Mouse (Mus musculus) myocyte (in vitro differentiated cells): ENCODE results near the gene Kctd5. TPM values are rescaled to one million over a fixed set of nuclear protein-coding genes. Genes with fewer than 3 reads are reported as not detected.

Experiments used
- H3K27me3 ChIP-seq: one replicate; pipeline ENCODE4 v1.6.1; 2011; ENCODE audit not compliant: control insufficient read depth, insufficient read depth, insufficient read length
- H3K36me3 ChIP-seq: one replicate; pipeline ENCODE4 v1.6.1; 2011; ENCODE audit not compliant: control insufficient read depth, insufficient read depth
- H3K4me2 ChIP-seq: one replicate; pipeline ENCODE4 v1.6.1; 2011; ENCODE audit warnings: low read depth, control low read depth
- H3K4me3 ChIP-seq: one replicate; pipeline ENCODE4 v1.5.1; 2011; ENCODE audit warnings: mild to moderate bottlenecking, control low read depth, moderate library complexity
- H3K79me2 ChIP-seq: one replicate; pipeline ENCODE4 v1.6.1; 2011; ENCODE audit not compliant: control insufficient read depth, insufficient read depth
- H3ac ChIP-seq: one replicate; pipeline ENCODE4 v1.6.1; 2011; ENCODE audit not compliant: control insufficient read depth, insufficient read length
- CEBPB ChIP-seq: IDR thresholded peaks from 2 replicates; pipeline ENCODE4 v1.6.1; 2011; ENCODE audit warnings: mild to moderate bottlenecking, moderate library complexity; ENCODE audit not compliant: poor library complexity, insufficient read depth, severe bottlenecking
- E2F4 ChIP-seq: IDR thresholded peaks from one replicate; pipeline ENCODE4 v1.6.1; 2011; ENCODE audit warnings: mild to moderate bottlenecking, control low read depth, moderate library complexity; ENCODE audit not compliant: insufficient read depth
- MAX ChIP-seq: IDR thresholded peaks from one replicate; pipeline ENCODE4 v1.6.1; 2011; ENCODE audit warnings: low read depth, mild to moderate bottlenecking, control low read depth
- MYOD1 ChIP-seq, 3 experiments: IDR thresholded peaks; one replicate each; pipeline ENCODE4 v1.6.1; 2011; ENCODE audit warnings: control low read depth in 2 of 3, low read depth in 2 of 3, mild to moderate bottlenecking in 2 of 3, moderate library complexity in 1 of 3; ENCODE audit not compliant: insufficient read length in 2 of 3, control insufficient read depth in 1 of 3
- MYOG ChIP-seq, 3 experiments: IDR thresholded peaks; one replicate each; pipeline ENCODE4 v1.6.1; 2011; ENCODE audit warnings: control low read depth in 2 of 3, low read depth in 2 of 3, mild to moderate bottlenecking in 2 of 3; ENCODE audit not compliant: insufficient read length in 2 of 3, control insufficient read depth in 1 of 3, insufficient read depth in 1 of 3
- POLR2A ChIP-seq: IDR thresholded peaks from one replicate; pipeline ENCODE4 v1.6.1; 2011; ENCODE audit warnings: low read depth, mild to moderate bottlenecking, control low read depth, moderate library complexity; ENCODE audit not compliant: insufficient read length
- POLR2AphosphoS2 ChIP-seq: IDR thresholded peaks from one replicate; pipeline ENCODE4 v1.6.1; 2011; ENCODE audit warnings: low read depth, control low read depth; ENCODE audit not compliant: insufficient read length
- REST ChIP-seq: IDR thresholded peaks from one replicate; pipeline ENCODE4 v1.6.1; 2011; ENCODE audit warnings: mild to moderate bottlenecking, control low read depth, moderate library complexity; ENCODE audit not compliant: insufficient read depth, insufficient read length
- SRF ChIP-seq: IDR thresholded peaks from one replicate; pipeline ENCODE4 v1.6.1; 2011; ENCODE audit warnings: low read depth; ENCODE audit not compliant: control insufficient read depth, insufficient read length
- TCF12 ChIP-seq: IDR thresholded peaks from one replicate; pipeline ENCODE4 v1.6.1; 2011; ENCODE audit warnings: mild to moderate bottlenecking, control low read depth; ENCODE audit not compliant: poor library complexity, insufficient read depth, severe bottlenecking
- TCF3 ChIP-seq: IDR thresholded peaks from one replicate; pipeline ENCODE4 v1.6.1; 2011; ENCODE audit warnings: low read depth, control low read depth; ENCODE audit not compliant: insufficient read length
- USF1 ChIP-seq: IDR thresholded peaks from one replicate; pipeline ENCODE4 v1.6.1; 2011; ENCODE audit warnings: low read depth, mild to moderate bottlenecking, control low read depth, moderate library complexity
- polyA plus RNA-seq: library from polyadenylated mRNA; unstranded; fragments of >200 nt; fragmentation: generic; extraction: Trizol; gene quantifications from one replicate; pipeline ENCODE4 v1.2.1, GENCODE M21; 2012; ENCODE audit warnings: missing spikeins

The Kctd5 gene
- 41.5 TPM for polyA plus RNA-seq

DNA sequence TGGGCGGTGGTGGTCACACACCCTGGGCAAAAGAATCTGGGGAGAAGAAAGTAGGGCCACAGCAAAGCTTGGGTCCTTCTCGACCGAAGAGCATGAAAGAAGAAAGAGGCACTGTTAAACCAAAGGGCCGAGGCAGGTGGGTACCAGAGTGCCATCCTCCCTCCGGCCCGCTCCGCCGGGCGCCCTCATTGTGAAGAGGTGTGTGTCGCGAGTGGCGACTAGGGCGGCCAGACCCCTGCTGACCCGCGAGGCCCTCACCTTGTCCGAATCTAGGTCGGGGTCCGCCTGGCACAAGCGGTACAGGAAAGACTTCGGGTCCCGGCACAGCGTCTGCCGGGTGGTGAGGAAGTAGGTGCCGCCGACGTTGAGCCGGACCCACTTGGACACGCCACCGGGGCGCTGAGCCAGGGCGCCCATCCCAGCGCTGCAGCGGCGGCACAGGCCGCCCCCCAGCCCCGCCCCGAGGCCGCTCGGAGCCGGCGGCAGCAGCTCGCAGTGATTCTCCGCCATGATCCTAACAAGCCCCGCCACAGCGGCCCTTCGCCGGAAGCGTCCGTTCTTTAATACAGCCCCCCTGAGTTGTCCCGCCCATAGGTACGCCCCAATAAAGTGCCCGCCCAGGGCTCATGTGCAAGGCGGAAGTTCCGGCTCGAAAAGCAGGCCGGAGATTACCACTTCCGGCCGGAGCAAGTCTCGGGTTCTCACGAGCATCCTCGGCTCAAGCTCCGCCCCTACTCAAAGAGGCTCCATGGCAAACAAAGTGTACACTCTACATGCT lies at the start of gene Kctd5:
TSS of gene Kctd5 (minus strand) at position 567 of the 778 bp plus-strand sequence.
- Histone ChIP-seq H3K79me2 (peaks cover 50% of the 10 kb centered on the region), H3ac (peak within 1 kb of the TSS; percentile 89), H3K36me3 (peaks cover 14% of the 10 kb centered on the region), H3K4me2 (peak within 1 kb of the TSS; percentile 82), H3K4me3 (peak within 1 kb of the TSS; percentile 71), H3K27me3 (no peaks in the 10 kb centered on the region)
- TF ChIP-seq REST (no peak), MYOD1 (IDR thresholded peaks at IDR 0.05; ENCODE audit: control insufficient read depth in 1 of 3, insufficient read length in 2 of 3, low read depth in 2 of 3) (peak in 1 of 3 experiments; percentile 6), USF1 (peak; percentile 27), POLR2AphosphoS2 (peak; percentile 92), POLR2A (peak; percentile 78), SRF (peak; percentile 61), E2F4 (no peak), MYOG (IDR thresholded peaks at IDR 0.05; ENCODE audit: control insufficient read depth in 1 of 3, insufficient read depth in 1 of 3, insufficient read length in 2 of 3, low read depth in 2 of 3) (peak in 1 of 3 experiments; percentile 21), TCF12 (no peak), MAX (no peak), TCF3 (no peak), CEBPB (no peak)

DNA sequence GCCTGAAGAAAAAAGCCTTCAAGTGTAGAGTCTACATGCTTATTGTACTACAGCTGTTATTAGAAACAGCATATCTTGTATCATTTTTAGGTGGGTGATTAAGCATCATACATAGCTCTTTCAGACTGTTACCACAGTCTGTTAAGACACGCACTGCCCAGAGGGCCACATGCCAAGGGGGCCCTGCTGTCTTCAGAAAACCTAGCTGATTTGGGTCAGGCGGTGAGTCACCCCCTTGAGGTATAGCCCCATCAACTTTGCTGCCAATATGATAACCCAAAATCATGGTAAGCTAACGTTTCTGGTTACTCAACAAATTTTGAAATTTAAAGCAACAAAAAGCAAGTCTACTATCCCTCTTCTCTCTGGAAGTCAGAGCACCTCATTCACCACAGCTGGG lies 46.2 kb upstream of the Kctd5 start:
- H3ac ChIP-seq: no peak overlapping the region

DNA sequence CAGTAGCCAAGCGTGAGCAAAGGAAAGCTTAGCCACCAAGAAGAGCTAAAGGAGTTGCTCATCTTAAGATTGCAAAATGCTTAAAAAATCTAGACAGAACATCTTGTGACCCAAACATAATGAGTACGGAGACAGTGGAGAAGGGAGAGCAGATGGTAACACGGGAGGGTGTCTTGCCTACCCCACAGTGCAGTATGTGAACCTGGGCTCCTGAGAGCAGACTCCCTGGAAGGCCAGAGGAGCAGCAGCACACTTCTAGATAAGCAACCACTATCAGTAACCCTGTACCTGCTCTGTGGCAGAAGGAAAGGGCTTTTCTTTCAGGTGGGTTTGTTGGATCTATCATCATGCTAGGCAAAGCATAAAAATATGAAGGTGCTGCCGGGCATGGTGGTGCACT lies 39.7 kb upstream of the Kctd5 start:
- TF ChIP-seq SRF (no peak), E2F4 (no peak), POLR2AphosphoS2 (no peak), TCF3 (no peak), MAX (no peak), CEBPB (no peak), TCF12 (no peak)
- Histone ChIP-seq H3K27me3 (no peaks in the 10 kb centered on the region), H3K4me3 (no peak overlapping the region), H3ac (no peak overlapping the region), H3K79me2 (peaks cover 52% of the 10 kb centered on the region), H3K36me3 (no peaks in the 10 kb centered on the region), H3K4me2 (no peak overlapping the region)

More for the DNA sequence above, 46.2 kb upstream of the Kctd5 start:
- Histone ChIP-seq H3K4me3 (no peak overlapping the region), H3K4me2 (peak overlapping the region; percentile 43), H3K36me3 (no peaks in the 10 kb centered on the region), H3K27me3 (no peaks in the 10 kb centered on the region), H3K79me2 (peaks cover 80% of the 10 kb centered on the region)
- TF ChIP-seq CEBPB (peak; percentile 49; the same call in 1 of the 2 replicates), SRF (no peak), MYOD1 (IDR thresholded peaks at IDR 0.05; ENCODE audit: control insufficient read depth in 1 of 3, insufficient read length in 2 of 3, low read depth in 2 of 3) (no peak), USF1 (no peak), E2F4 (no peak), MYOG (IDR thresholded peaks at IDR 0.05; ENCODE audit: control insufficient read depth in 1 of 3, insufficient read depth in 1 of 3, insufficient read length in 2 of 3, low read depth in 2 of 3) (no peak)

DNA sequence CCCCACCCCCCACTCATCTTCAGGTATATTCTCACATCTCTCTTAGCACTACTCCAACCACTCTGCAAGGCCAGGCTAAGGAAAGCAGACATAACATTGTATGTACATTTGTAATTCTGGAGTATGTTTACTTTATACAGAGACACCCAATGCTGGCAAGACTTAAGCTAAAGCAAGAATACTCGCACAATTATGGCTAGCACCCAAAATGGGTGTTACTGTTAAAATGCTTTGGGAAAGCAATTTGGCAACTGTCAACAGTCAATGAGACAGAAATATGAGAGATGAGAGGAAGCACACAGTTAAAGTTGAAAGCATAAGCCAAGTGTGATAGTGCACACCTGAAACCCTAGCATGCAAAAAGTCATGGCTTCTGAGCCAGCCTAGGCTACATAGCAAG lies 38.0 kb upstream of the Kctd5 start:
- Histone ChIP-seq H3K27me3 (no peaks in the 10 kb centered on the region), H3K36me3 (peaks cover 3% of the 10 kb centered on the region), H3ac (no peak overlapping the region), H3K79me2 (peaks cover 36% of the 10 kb centered on the region), H3K4me3 (no peak overlapping the region), H3K4me2 (no peak overlapping the region)
- TF ChIP-seq TCF12 (no peak), TCF3 (no peak), POLR2A (no peak), E2F4 (no peak), SRF (no peak), REST (no peak), MYOG (IDR thresholded peaks at IDR 0.05; ENCODE audit: control insufficient read depth in 1 of 3, insufficient read depth in 1 of 3, insufficient read length in 2 of 3, low read depth in 2 of 3) (no peak), POLR2AphosphoS2 (no peak), CEBPB (no peak)

DNA sequence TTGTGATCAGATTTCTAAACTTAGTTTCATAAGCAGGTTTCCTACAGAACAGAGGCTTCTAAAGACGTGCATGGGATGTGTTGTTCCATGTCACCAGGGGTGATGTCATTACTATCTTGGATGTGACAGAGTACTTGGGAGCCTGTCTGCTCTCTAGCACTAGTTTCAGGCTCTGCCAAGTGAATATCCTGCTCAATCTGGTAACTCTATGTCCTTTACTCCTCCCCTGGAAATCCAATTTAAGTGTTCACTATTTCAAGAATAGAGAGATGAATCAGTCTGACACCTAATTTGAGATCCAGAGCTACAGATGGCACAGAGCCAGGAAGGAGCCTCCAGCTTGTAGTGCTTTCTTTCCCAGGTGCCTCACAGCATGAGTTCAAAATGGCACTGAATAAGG lies 35.6 kb upstream of the Kctd5 start:
- Histone ChIP-seq H3K4me3 (no peak overlapping the region), H3K79me2 (peaks cover 15% of the 10 kb centered on the region), H3K4me2 (no peak overlapping the region), H3K27me3 (no peaks in the 10 kb centered on the region), H3K36me3 (peaks cover 3% of the 10 kb centered on the region), H3ac (no peak overlapping the region)
- no peak for TF ChIP-seq MAX
- TF ChIP-seq TCF12: no peak
- TF ChIP-seq MYOD1 (IDR thresholded peaks at IDR 0.05; ENCODE audit: control insufficient read depth in 1 of 3, insufficient read length in 2 of 3, low read depth in 2 of 3): no peak
- no peak for TF ChIP-seq SRF
- no peak for TF ChIP-seq USF1
- TF ChIP-seq E2F4: no peak
- TF ChIP-seq POLR2A: no peak
- TF ChIP-seq REST: no peak
- no peak for TF ChIP-seq MYOG (IDR thresholded peaks at IDR 0.05; ENCODE audit: control insufficient read depth in 1 of 3, insufficient read depth in 1 of 3, insufficient read length in 2 of 3, low read depth in 2 of 3)
- no peak for TF ChIP-seq CEBPB
- TF ChIP-seq TCF3: no peak
- no peak for TF ChIP-seq POLR2AphosphoS2
